Mouse (Mus musculus) MEL (cell line): ENCODE results near the gene Hectd4.

ENCODE experiments used
- CHD2 ChIP-seq: IDR thresholded peaks from 2 replicates; pipeline ENCODE4 v1.6.1; 2011; ENCODE audit warnings: low read length, improper control_type of control experiment
- CTCF ChIP-seq, 3 experiments: IDR thresholded peaks in 2 of 3; conservative IDR thresholded peaks in 1 of 3; 2 replicates each; pipeline ENCODE4 v1.5.1; 2011 to 2012; ENCODE audit warnings: low read length in 3 of 3, low read depth in 2 of 3, mild to moderate bottlenecking in 2 of 3, improper control_type of control experiment in 1 of 3, inconsistent platforms in 1 of 3, mixed read lengths in 1 of 3, moderate library complexity in 1 of 3; ENCODE audit not compliant: control insufficient read depth in 1 of 3, insufficient read depth in 1 of 3, poor library complexity in 1 of 3, severe bottlenecking in 1 of 3
- EP300 ChIP-seq, 2 experiments: IDR thresholded peaks; 2 replicates each; pipeline ENCODE4 v1.6.1; 2011; ENCODE audit warnings: improper control_type of control experiment in 2 of 2, low read length in 2 of 2, low read depth in 1 of 2, mild to moderate bottlenecking in 1 of 2
- HCFC1 ChIP-seq: IDR thresholded peaks from 2 replicates; pipeline ENCODE4 v1.6.1; 2012; ENCODE audit warnings: low read depth, mild to moderate bottlenecking, inconsistent platforms, low read length, improper control_type of control experiment, moderate library complexity
- MYC ChIP-seq: IDR thresholded peaks from 2 replicates; pipeline ENCODE4 v1.6.1; 2011; ENCODE audit warnings: low read depth, mild to moderate bottlenecking, low read length, improper control_type of control experiment, moderate library complexity
- POLR2A ChIP-seq, 2 experiments: IDR thresholded peaks; 2 replicates each; pipeline ENCODE4 v1.6.1; 2011 to 2012; ENCODE audit warnings: low read length in 2 of 2, mild to moderate bottlenecking in 2 of 2, control low read depth in 1 of 2, improper control_type of control experiment in 1 of 2, low read depth in 1 of 2, moderate library complexity in 1 of 2; ENCODE audit not compliant: control insufficient read depth in 1 of 2, insufficient read depth in 1 of 2, poor library complexity in 1 of 2
- POLR2AphosphoS5 ChIP-seq: IDR thresholded peaks from 2 replicates; pipeline ENCODE4 v1.6.1; 2012; ENCODE audit warnings: low read depth, borderline replicate concordance, mild to moderate bottlenecking, inconsistent platforms, low read length, moderate library complexity, mixed read lengths
- TCF12 ChIP-seq: IDR thresholded peaks from 2 replicates; pipeline ENCODE4 v1.6.1; 2014; ENCODE audit warnings: low read depth, mild to moderate bottlenecking, inconsistent platforms, low read length, improper control_type of control experiment, moderate library complexity
- USF2 ChIP-seq, 2 experiments: IDR thresholded peaks; 2 replicates each; pipeline ENCODE4 v1.6.1; 2011 to 2012; ENCODE audit warnings: improper control_type of control experiment in 2 of 2, low read length in 2 of 2, borderline replicate concordance in 1 of 2, inconsistent platforms in 1 of 2, low read depth in 1 of 2, mild to moderate bottlenecking in 1 of 2; ENCODE audit not compliant: insufficient read depth in 1 of 2
- ZC3H11A ChIP-seq: IDR thresholded peaks from 2 replicates; pipeline ENCODE4 v1.6.1; 2012; ENCODE audit warnings: low read depth, mild to moderate bottlenecking, inconsistent platforms, low read length, improper control_type of control experiment

GRCm38 (mm10) chr5:121244365-121244731, 24.3 kb downstream of the Hectd4 start:
- no peak for TF ChIP-seq CTCF (IDR thresholded peaks at IDR 0.05 in 2 of 3, conservative IDR thresholded peaks at IDR 0.05 in 1 of 3; ENCODE audit: control insufficient read depth in 1 of 3, insufficient read depth in 1 of 3, low read depth in 2 of 3, low read length in 3 of 3, poor library complexity in 1 of 3, severe bottlenecking in 1 of 3)
- no peak for TF ChIP-seq POLR2AphosphoS5
- 0 out of 2 replicates have a peak, but pooled peaks have one; percentile 57 for TF ChIP-seq MYC
- no peak for TF ChIP-seq CHD2
- TF ChIP-seq ZC3H11A, result no peak
- no peak for TF ChIP-seq USF2 (IDR thresholded peaks at IDR 0.05; ENCODE audit: borderline replicate concordance in 1 of 2, insufficient read depth in 1 of 2, low read depth in 1 of 2, low read length in 2 of 2)
- no peak for TF ChIP-seq POLR2A (IDR thresholded peaks at IDR 0.05; ENCODE audit: control insufficient read depth in 1 of 2, insufficient read depth in 1 of 2, low read depth in 1 of 2, low read length in 2 of 2, poor library complexity in 1 of 2)
- TF ChIP-seq EP300 (IDR thresholded peaks at IDR 0.05; ENCODE audit: low read depth in 1 of 2, low read length in 2 of 2), result peak; percentile 62 to 74; a peak in 3 of 4 replicates
- no peak for TF ChIP-seq HCFC1
- TF ChIP-seq TCF12, result peak; percentile 83
